Mouse (Mus musculus) neural tube, embryonic 15.5 days (tissue): ENCODE results near the gene Gimap7. TPM values are rescaled to one million over a fixed set of nuclear protein-coding genes. Genes with fewer than 3 reads are reported as not detected.

ENCODE experiments used
- ATAC-seq: fragments of 200-750 bp; cut with Nextera tagmentation; 2 replicates; pipeline ENCODE4 v1.8.0; 2017; ENCODE audit warnings: mild to moderate bottlenecking, moderate TSS enrichment, moderate library complexity; ENCODE audit not compliant: low FRiP score
- H3K27ac ChIP-seq: fragments of 300-500 bp; sonication (generic); replicated peaks from 2 replicates; pipeline ENCODE4 v1.5.1; 2015; ENCODE audit warnings: mild to moderate bottlenecking, inconsistent platforms
- H3K27me3 ChIP-seq: fragments of 300-500 bp; sonication (generic); replicated peaks from 2 replicates; pipeline ENCODE4 v1.6.1; 2015; ENCODE audit warnings: inconsistent platforms
- H3K36me3 ChIP-seq: fragments of 300-500 bp; sonication (generic); 2 replicates; pipeline ENCODE4 v1.6.1; 2015; ENCODE audit warnings: inconsistent platforms
- H3K4me1 ChIP-seq: fragments of 300-500 bp; sonication (generic); 2 replicates; pipeline ENCODE4 v1.6.1; 2015; ENCODE audit warnings: inconsistent platforms
- H3K4me2 ChIP-seq: fragments of 300-500 bp; sonication (generic); 2 replicates; pipeline ENCODE4 v1.6.1; 2015; ENCODE audit warnings: inconsistent platforms, mild to moderate bottlenecking, moderate library complexity
- H3K4me3 ChIP-seq: fragments of 300-500 bp; sonication (generic); replicated peaks from 2 replicates; pipeline ENCODE4 v1.5.1; 2015; ENCODE audit warnings: mild to moderate bottlenecking, inconsistent platforms
- H3K9ac ChIP-seq: fragments of 300-500 bp; sonication (generic); replicated peaks from 2 replicates; pipeline ENCODE4 v1.6.1; 2015; ENCODE audit warnings: mild to moderate bottlenecking, inconsistent platforms
- H3K9me3 ChIP-seq: fragments of 300-500 bp; sonication (generic); replicated peaks from 2 replicates; pipeline ENCODE4 v1.6.1; 2016; ENCODE audit warnings: inconsistent platforms
- WGBS: fragments of 180-500 bp; shearing (Covaris S2); methylation state at CpG from one replicate; pipeline ENCODE4 v1.1.7; 2015; ENCODE audit warnings: mixed read lengths; 5-methylcytosine and 5-hydroxymethylcytosine counted together
- polyA plus RNA-seq: library from polyadenylated mRNA; unstranded; fragments of >200 nt; fragmentation: Nextera tagmentation; extraction: Ambion mirVana; gene quantifications from 2 replicates; pipeline ENCODE4 v1.2.1, GENCODE M21; 2015

Gene Gimap7
- polyA plus RNA-seq, 1 experiment from 2014 or later = not detected

- H3K27me3 ChIP-seq = no peaks in the 10 kb centered on the region
- no peak overlapping the region for H3K9ac ChIP-seq
- H3K4me1 ChIP-seq = no peaks in the 10 kb centered on the region
- 64% methylated on average over 1 of the region's 1 CpGs for WGBS
- H3K9me3 ChIP-seq = no peaks in the 10 kb centered on the region; the same call in 1 of the 2 replicates
- H3K27ac ChIP-seq = no peak overlapping the region
- H3K4me3 ChIP-seq = no peak overlapping the region
- no peak for ATAC-seq
- H3K36me3 ChIP-seq = no peaks in the 10 kb centered on the region
- H3K4me2 ChIP-seq = no peak overlapping the region
Measured at GRCm38 (mm10) chr6:48697555-48697930, 20.9 kb upstream of the Gimap7 start.

GRCm38 (mm10) chr6:48698066-48698856 lies 20.2 kb upstream of the Gimap7 start:
- no peak for ATAC-seq
- Histone ChIP-seq H3K27me3 (no peaks in the 10 kb centered on the region), H3K36me3 (no peaks in the 10 kb centered on the region), H3K4me1 (no peaks in the 10 kb centered on the region), H3K9ac (no peak overlapping the region), H3K27ac (no peak overlapping the region), H3K9me3 (no peaks in the 10 kb centered on the region; the same call in 1 of the 2 replicates), H3K4me2 (no peak overlapping the region), H3K4me3 (no peak overlapping the region)
- WGBS = 86% methylated on average over 7 of the region's 7 CpGs

GRCm38 (mm10) chr6:48698888-48699287 lies 19.5 kb upstream of the Gimap7 start:
- ATAC-seq = no peak
- H3K4me1 ChIP-seq = no peaks in the 10 kb centered on the region
- H3K9me3 ChIP-seq = no peaks in the 10 kb centered on the region; the same call in 1 of the 2 replicates
- H3K27ac ChIP-seq = no peak overlapping the region
- no peak overlapping the region for H3K9ac ChIP-seq
- 88% methylated on average over 3 of the region's 3 CpGs for WGBS
- H3K36me3 ChIP-seq = no peaks in the 10 kb centered on the region
- H3K4me3 ChIP-seq = no peak overlapping the region
- H3K4me2 ChIP-seq = no peak overlapping the region
- no peaks in the 10 kb centered on the region for H3K27me3 ChIP-seq

GRCm38 (mm10) chr6:48700251-48701075 lies 18.0 kb upstream of the Gimap7 start:
- Histone ChIP-seq H3K4me3 (no peak overlapping the region), H3K9ac (no peak overlapping the region), H3K4me1 (no peaks in the 10 kb centered on the region), H3K9me3 (no peaks in the 10 kb centered on the region; the same call in 1 of the 2 replicates), H3K36me3 (no peaks in the 10 kb centered on the region), H3K27me3 (no peaks in the 10 kb centered on the region), H3K4me2 (no peak overlapping the region), H3K27ac (0 out of 2 replicates have a peak overlapping the region, but pooled peaks have one; percentile 18)
- ATAC-seq = no peak
- 61% methylated on average over 5 of the region's 5 CpGs for WGBS

- no peaks in the 10 kb centered on the region for H3K27me3 ChIP-seq
- H3K27ac ChIP-seq = no peak overlapping the region
- H3K4me1 ChIP-seq = no peaks in the 10 kb centered on the region
- H3K4me3 ChIP-seq = no peak overlapping the region
- H3K36me3 ChIP-seq = no peaks in the 10 kb centered on the region
- no peak overlapping the region for H3K4me2 ChIP-seq
- WGBS = 87% methylated on average over 7 of the region's 7 CpGs
- no peaks in the 10 kb centered on the region for H3K9me3 ChIP-seq
- H3K9ac ChIP-seq = no peak overlapping the region
- no peak for ATAC-seq
Measured at GRCm38 (mm10) chr6:48702146-48702545, 16.3 kb upstream of the Gimap7 start.

GRCm38 (mm10) chr6:48702601-48703000 lies 15.8 kb upstream of the Gimap7 start:
- no peaks in the 10 kb centered on the region for H3K36me3 ChIP-seq
- no peak overlapping the region for H3K9ac ChIP-seq
- no peak overlapping the region for H3K4me3 ChIP-seq
- WGBS = 79% methylated on average over 5 of the region's 5 CpGs
- H3K9me3 ChIP-seq = no peaks in the 10 kb centered on the region
- no peaks in the 10 kb centered on the region for H3K27me3 ChIP-seq
- no peaks in the 10 kb centered on the region for H3K4me1 ChIP-seq
- H3K27ac ChIP-seq = no peak overlapping the region
- no peak for ATAC-seq
- H3K4me2 ChIP-seq = no peak overlapping the region

- ATAC-seq = no peak
- H3K27ac ChIP-seq = no peak overlapping the region
Measured at GRCm38 (mm10) chr6:48704146-48704545, 14.3 kb upstream of the Gimap7 start.

GRCm38 (mm10) chr6:48706130-48706529 lies 12.3 kb upstream of the Gimap7 start:
- Histone ChIP-seq H3K36me3 (no peaks in the 10 kb centered on the region), H3K4me1 (no peaks in the 10 kb centered on the region), H3K4me2 (no peak overlapping the region), H3K4me3 (no peak overlapping the region), H3K9me3 (no peaks in the 10 kb centered on the region), H3K27ac (no peak overlapping the region), H3K27me3 (no peaks in the 10 kb centered on the region), H3K9ac (no peak overlapping the region)
- no peak for ATAC-seq
- 71% methylated on average over 3 of the region's 3 CpGs for WGBS

More at GRCm38 (mm10) chr6:48704146-48704545, 14.3 kb upstream of the Gimap7 start:
- Histone ChIP-seq H3K4me3 (no peak overlapping the region), H3K4me1 (no peaks in the 10 kb centered on the region), H3K9me3 (no peaks in the 10 kb centered on the region), H3K36me3 (no peaks in the 10 kb centered on the region), H3K27me3 (no peaks in the 10 kb centered on the region), H3K4me2 (no peak overlapping the region), H3K9ac (no peak overlapping the region)

GRCm38 (mm10) chr6:48720326-48720725 lies 1.9 kb downstream of the Gimap7 start:
- no peak for ATAC-seq
- H3K9me3 ChIP-seq = no peaks in the 10 kb centered on the region
- H3K36me3 ChIP-seq = no peaks in the 10 kb centered on the region
- no peak overlapping the region for H3K27ac ChIP-seq
- WGBS = 87% methylated on average over 4 of the region's 4 CpGs
- no peak overlapping the region for H3K9ac ChIP-seq
- H3K27me3 ChIP-seq = no peaks in the 10 kb centered on the region
- H3K4me2 ChIP-seq = no peak overlapping the region
- H3K4me3 ChIP-seq = no peak overlapping the region
- H3K4me1 ChIP-seq = no peaks in the 10 kb centered on the region

- no peak overlapping the region for H3K4me3 ChIP-seq
- WGBS = 89% methylated on average over 8 of the region's 8 CpGs
- no peak overlapping the region for H3K9ac ChIP-seq
- H3K27me3 ChIP-seq = no peaks in the 10 kb centered on the region
- no peaks in the 10 kb centered on the region for H3K36me3 ChIP-seq
- no peak overlapping the region for H3K4me2 ChIP-seq
- H3K4me1 ChIP-seq = no peaks in the 10 kb centered on the region
- no peak overlapping the region for H3K27ac ChIP-seq
- H3K9me3 ChIP-seq = no peaks in the 10 kb centered on the region
- ATAC-seq = no peak
Measured at GRCm38 (mm10) chr6:48723468-48723867, 5.0 kb downstream of the Gimap7 start.

- no peak for ATAC-seq
- 0% methylated on average over 1 of the region's 1 CpGs for WGBS
Measured at GRCm38 (mm10) chr6:48725476-48725875, 7.1 kb downstream of the Gimap7 start.

GRCm38 (mm10) chr6:48727761-48728160 lies 9.3 kb downstream of the Gimap7 start:
- 88% methylated on average over 5 of the region's 5 CpGs for WGBS
- Histone ChIP-seq H3K36me3 (no peaks in the 10 kb centered on the region), H3K9ac (no peak overlapping the region), H3K27ac (no peak overlapping the region), H3K9me3 (no peaks in the 10 kb centered on the region), H3K4me1 (no peaks in the 10 kb centered on the region), H3K4me2 (no peak overlapping the region), H3K4me3 (no peak overlapping the region), H3K27me3 (no peaks in the 10 kb centered on the region)
- no peak for ATAC-seq

More at GRCm38 (mm10) chr6:48725476-48725875, 7.1 kb downstream of the Gimap7 start:
- Histone ChIP-seq H3K9ac (no peak overlapping the region), H3K27me3 (no peaks in the 10 kb centered on the region), H3K4me2 (no peak overlapping the region), H3K27ac (no peak overlapping the region), H3K4me1 (no peaks in the 10 kb centered on the region), H3K9me3 (no peaks in the 10 kb centered on the region), H3K36me3 (no peaks in the 10 kb centered on the region), H3K4me3 (no peak overlapping the region)
